Mouse (Mus musculus) monocyte, adult 59 days (primary cell): ENCODE data around the gene Ly6g6c. TPM values are rescaled to one million over a fixed set of nuclear protein-coding genes. Genes with fewer than 3 reads are reported as not detected.

Experiments used
- total RNA-seq, 2 experiments: library from RNA; stranded (reverse); gene quantifications; one replicate each; pipeline ENCODE4 v1.2.4; 2023

Gene Ly6g6c
- total RNA-seq, 2 experiments from 2014 or later = not detected

Other genes starting within 250 kb of the Ly6g6c start
- 10 to 100 TPM; 64.1 to 71.7 TPM for gene Stk19, start 228.4 kb upstream of the Ly6g6c start, total RNA-seq
- gene Dxo, start 228.4 kb upstream of the Ly6g6c start, total RNA-seq = 10 to 100 TPM; 48.5 to 48.9 TPM
- gene Skiv2l, start 215.2 kb upstream of the Ly6g6c start, total RNA-seq = 10 to 100 TPM; 83.5 to 92.5 TPM
- gene Nelfe, start 215.0 kb upstream of the Ly6g6c start, total RNA-seq = 10 to 100 TPM; 21.6 to 31.4 TPM
- 10 to 100 TPM; 10.9 to 15.3 TPM for gene Cfb, start 202.9 kb upstream of the Ly6g6c start, total RNA-seq
- 1 to 10 TPM; 3.3 to 3.8 TPM for gene Zbtb12, start 185.9 kb upstream of the Ly6g6c start, total RNA-seq
- not detected for gene Gm20547, start 183.3 kb upstream of the Ly6g6c start, total RNA-seq
- gene C2, start 167.1 kb upstream of the Ly6g6c start, total RNA-seq = 10 to 100 TPM; 16.6 to 17.2 TPM
- gene Ehmt2, start 166.9 kb upstream of the Ly6g6c start, total RNA-seq = 100 to 1,000 TPM; 134 to 139 TPM
- not detected for gene Slc44a4, start 150.9 kb upstream of the Ly6g6c start, total RNA-seq
- 10 to 100 TPM; 58.9 to 60.2 TPM for gene Neu1, start 134.1 kb upstream of the Ly6g6c start, total RNA-seq
- 100 to 1,000 TPM; 240 to 289 TPM for gene Hspa1b, start 106.2 kb upstream of the Ly6g6c start, total RNA-seq
- gene Gm20481, start 95.5 kb upstream of the Ly6g6c start, total RNA-seq = not detected
- 100 to 1,000 TPM; 322 to 373 TPM for gene Hspa1a, start 93.2 kb upstream of the Ly6g6c start, total RNA-seq
- under 1 TPM; 0.55 to 0.76 TPM for gene Hspa1l, start 92.7 kb upstream of the Ly6g6c start, total RNA-seq
- 10 to 100 TPM; 18.6 to 21.1 TPM for gene Lsm2, start 83.5 kb upstream of the Ly6g6c start, total RNA-seq
- 10 to 100 TPM; 89.4 to 93.9 TPM for gene Vars, start 64.4 kb upstream of the Ly6g6c start, total RNA-seq
- gene Vwa7, start 48.8 kb upstream of the Ly6g6c start, total RNA-seq = under 1 TPM in 1 of 2 experiments, not detected in 1; 0.16 TPM
- not detected for gene Sapcd1, start 37.4 kb upstream of the Ly6g6c start, total RNA-seq
- gene Msh5, start 18.6 kb upstream of the Ly6g6c start, total RNA-seq = 1 to 10 TPM; 1.0 to 2.2 TPM
- gene Clic1, start 15.4 kb upstream of the Ly6g6c start, total RNA-seq = 100 to 1,000 TPM; 258 to 267 TPM
- 1 to 10 TPM; 1.2 to 1.7 TPM for gene Ddah2, start 6.4 kb upstream of the Ly6g6c start, total RNA-seq
- gene Mpig6b, start 796 bp downstream of the Ly6g6c start, total RNA-seq = not detected
- gene Ly6g6e, start 11.5 kb downstream of the Ly6g6c start, total RNA-seq = not detected
- gene Ly6g6d, start 12.7 kb downstream of the Ly6g6c start, total RNA-seq = not detected
- not detected for gene Ly6g6f, start 20.2 kb downstream of the Ly6g6c start, total RNA-seq
- gene Abhd16a, start 23.9 kb downstream of the Ly6g6c start, total RNA-seq = 10 to 100 TPM; 58.8 to 60.6 TPM
- not detected for gene Ly6g5c, start 42.9 kb downstream of the Ly6g6c start, total RNA-seq
- under 1 TPM; 0.42 to 0.61 TPM for gene Ly6g5b, start 50.0 kb downstream of the Ly6g6c start, total RNA-seq
- gene Gpank1, start 56.1 kb downstream of the Ly6g6c start, total RNA-seq = 10 to 100 TPM; 22.2 to 30.3 TPM
- 100 to 1,000 TPM; 133 to 155 TPM for gene Csnk2b, start 56.7 kb downstream of the Ly6g6c start, total RNA-seq
- gene D17H6S53E, start 61.0 kb downstream of the Ly6g6c start, total RNA-seq = 10 to 100 TPM; 15.5 to 25.3 TPM
- gene Apom, start 66.7 kb downstream of the Ly6g6c start, total RNA-seq = not detected
- 100 to 1,000 TPM; 324 to 360 TPM for gene Bag6, start 69.8 kb downstream of the Ly6g6c start, total RNA-seq
- 100 to 1,000 TPM; 227 to 228 TPM for gene Prrc2a, start 99.5 kb downstream of the Ly6g6c start, total RNA-seq
- gene Aif1, start 110.7 kb downstream of the Ly6g6c start, total RNA-seq = 100 to 1,000 TPM; 172 to 206 TPM
- 100 to 1,000 TPM; 935 to 974 TPM for gene Lst1, start 123.1 kb downstream of the Ly6g6c start, total RNA-seq
- 10 to 100 TPM; 72.7 to 86.4 TPM for gene Ltb, start 129.1 kb downstream of the Ly6g6c start, total RNA-seq
- gene Tnf, start 136.6 kb downstream of the Ly6g6c start, total RNA-seq = 10 to 100 TPM; 57.3 to 92.8 TPM
- gene Lta, start 140.0 kb downstream of the Ly6g6c start, total RNA-seq = not detected
- gene Gm16181, start 155.4 kb downstream of the Ly6g6c start, total RNA-seq = 1 to 10 TPM in 1 of 2 experiments, not detected in 1; 1.3 TPM
- gene Atp6v1g2, start 168.3 kb downstream of the Ly6g6c start, total RNA-seq = 1 to 10 TPM; 1.8 to 4.2 TPM
- gene Nfkbil1, start 170.4 kb downstream of the Ly6g6c start, total RNA-seq = 10 to 100 TPM; 13.1 to 13.4 TPM
- gene Ddx39b, start 176.4 kb downstream of the Ly6g6c start, total RNA-seq = 100 to 1,000 TPM; 243 to 247 TPM
- 1,000 to 10,000 TPM; 2,563 to 2,615 TPM for gene H2-D1, start 197.3 kb downstream of the Ly6g6c start, total RNA-seq